Mouse (Mus musculus): ENCODE results near the gene Vmn2r62. TPM values are rescaled to one million over a fixed set of nuclear protein-coding genes. Genes with fewer than 3 reads are reported as not detected.

Gene Vmn2r62
- not detected for total RNA-seq (2023)

DNA sequence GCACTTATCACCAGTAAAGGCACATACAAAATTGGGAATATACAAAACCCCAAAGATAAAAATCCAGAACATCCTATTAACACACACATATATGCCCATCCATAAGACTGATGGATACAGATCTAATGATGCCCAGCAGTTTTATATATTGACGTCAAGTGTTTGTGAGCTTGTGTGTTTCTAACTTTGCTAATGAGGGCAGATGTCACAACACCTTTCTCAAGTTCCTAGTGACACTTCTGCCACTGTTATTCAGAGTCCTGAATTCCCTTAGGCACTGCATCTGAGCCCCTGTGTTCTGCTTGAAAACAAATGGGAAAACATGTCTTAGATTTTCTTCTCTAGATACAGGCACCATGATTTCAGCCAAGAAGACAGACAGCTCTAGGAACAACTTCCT lies at the start of gene Vmn2r62:
TSS of gene Vmn2r62 (minus strand) at position 101 of the 400 bp plus-strand sequence.

GRCm38 (mm10) chr7:42726917-42727316 lies 66.4 kb downstream of the Vmn2r62 start, which contains the start of gene Gm17067:
Gene Gm17067, minus strand, starts transcription at chr7:42727017.

Other genes with a start within 250 kb of the Vmn2r62 start
- not detected for gene Gm21028, start 214.9 kb downstream of the Vmn2r62 start, total RNA-seq (2023)
- not detected for gene Zfp977, start 201.0 kb downstream of the Vmn2r62 start, total RNA-seq (2023)
- 1 to 10 TPM; 2.4 to 2.8 TPM for gene Zfp976, start 150.9 kb downstream of the Vmn2r62 start, total RNA-seq (2023)
- 1 to 10 TPM; 4.4 to 4.5 TPM for gene Zfp975, start 100.8 kb downstream of the Vmn2r62 start, total RNA-seq (2023)
- gene Gm17067, start 66.5 kb downstream of the Vmn2r62 start, total RNA-seq (2023): not detected
- not detected for gene Gm2381, start 73.7 kb upstream of the Vmn2r62 start, total RNA-seq (2023)
- not detected for gene Vmn2r63, start 140.3 kb upstream of the Vmn2r62 start, total RNA-seq (2023)
- gene Gm9268, start 225.2 kb upstream of the Vmn2r62 start, total RNA-seq (2023): not detected